8 mouse cellular contexts compared by ENCODE assay signal in the genomic region with DNA sequence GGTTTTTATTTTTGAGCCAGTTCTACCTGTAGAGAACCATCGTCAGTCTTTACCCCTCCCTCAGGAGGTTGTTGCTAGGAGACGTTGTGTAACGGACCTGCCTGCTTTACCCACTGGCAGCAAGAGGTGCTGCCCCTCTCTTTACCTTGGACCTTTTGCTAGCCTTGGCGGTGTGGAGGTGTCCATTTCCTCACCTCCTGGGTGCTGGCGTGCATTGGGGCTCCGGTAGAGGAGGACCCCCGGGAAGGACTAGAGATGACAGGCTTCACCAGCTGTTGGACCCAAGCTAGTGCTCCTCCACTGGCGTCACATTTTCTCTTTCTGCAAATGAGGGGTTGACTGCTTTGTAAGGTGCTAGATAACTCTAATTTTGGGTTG. TPM values are rescaled to one million over a fixed set of nuclear protein-coding genes. Genes with fewer than 3 reads are reported as not detected.
DNase-seq lines count a peak whose midpoint lies in the region; ATAC-seq and TF ChIP-seq lines count a peak whose summit lies in the region.

No protein-coding gene starts in this region.

- no peak for DNase-seq in kidney, adult 8-10 months
- DNase-seq in MEL-GATA-1-ER (ENCODE audit: extremely low read depth, low read depth), result peak; percentile 13
- no peak for DNase-seq in liver, embryonic 14.5 days (ENCODE audit: low read depth in 3 of 3, low spot score in 3 of 3)
- DNase-seq in telencephalon, adult 2 months (ENCODE audit: low read depth, low spot score), result peak; percentile 44
- DNase-seq in adrenal gland, postnatal 25 days, result no peak
- DNase-seq in frontal cortex, postnatal 10 days (ENCODE audit: low spot score in 2 of 2), result no peak

- H3K27me3 ChIP-seq in kidney, embryonic 14.5 days (ENCODE audit: control insufficient read depth, insufficient read depth, low read length), result no peaks in the 10 kb centered on the region
- H3K27me3 ChIP-seq in forebrain, embryonic 13.5 days, result no peaks in the 10 kb centered on the region
- H3K27me3 ChIP-seq in liver, embryonic 14.5 days (ENCODE audit: control insufficient read depth, insufficient read depth, low read length), result no peaks in the 10 kb centered on the region

- no peak; the same call in 1 of the 2 replicates for TF ChIP-seq EP300 in liver, embryonic 14.5 days (IDR thresholded peaks at IDR 0.05; ENCODE audit: low read depth)

- no peak for TF ChIP-seq CTCF in liver, embryonic 14.5 days (IDR thresholded peaks at IDR 0.05; ENCODE audit: low read depth)

- ATAC-seq in kidney, embryonic 14.5 days (ENCODE audit: low FRiP score, low TSS enrichment), result no peak
- no peak for ATAC-seq in forebrain, embryonic 13.5 days
- ATAC-seq in liver, embryonic 14.5 days (ENCODE audit: insufficient read depth), result peak; percentile 18

- H3K9ac ChIP-seq in kidney, embryonic 14.5 days (ENCODE audit: low read depth, low read length), result peak overlapping the region; percentile 69
- H3K9ac ChIP-seq in forebrain, embryonic 13.5 days, result peak overlapping the region; percentile 77
- H3K9ac ChIP-seq in liver, embryonic 14.5 days (replicated peaks), result peak overlapping the region; percentile 92

- H3K27ac ChIP-seq in kidney, embryonic 14.5 days (ENCODE audit: low read depth, low read length), result no peak overlapping the region
- peak overlapping the region; percentile 60 for H3K27ac ChIP-seq in forebrain, embryonic 13.5 days
- H3K27ac ChIP-seq in liver, embryonic 14.5 days, result peak overlapping the region; percentile 14

- H3K4me2 ChIP-seq in kidney, embryonic 14.5 days (replicated peaks; ENCODE audit: low read depth, low read length), result peak overlapping the region; percentile 87
- peak overlapping the region; percentile 90 for H3K4me2 ChIP-seq in forebrain, embryonic 13.5 days
- H3K4me2 ChIP-seq in liver, embryonic 14.5 days (ENCODE audit: low read depth), result peak overlapping the region; percentile 97

- WGBS in kidney, embryonic 14.5 days, result 0% methylated on average over 8 of the region's 8 CpGs
- WGBS in forebrain, embryonic 13.5 days, result under 1% methylated on average over 8 of the region's 8 CpGs
- WGBS in liver, embryonic 14.5 days (ENCODE audit: insufficient replicate concordance), result under 1% methylated on average over 8 of the region's 8 CpGs

- no peaks in the 10 kb centered on the region for H3K9me3 ChIP-seq in kidney, embryonic 14.5 days (ENCODE audit: control insufficient read depth, low read length)
- no peaks in the 10 kb centered on the region for H3K9me3 ChIP-seq in forebrain, embryonic 13.5 days (replicated peaks)
- no peaks in the 10 kb centered on the region for H3K9me3 ChIP-seq in liver, embryonic 14.5 days (ENCODE audit: control insufficient read depth, low read length)

- H3K4me1 ChIP-seq in kidney, embryonic 14.5 days (ENCODE audit: control insufficient read depth, insufficient read depth, low read length), result 0 out of 2 replicates have a peak, but pooled peaks cover 2% of the 10 kb centered on the region
- H3K4me1 ChIP-seq in forebrain, embryonic 13.5 days, result peaks cover 23% of the 10 kb centered on the region
- peaks cover 1 to 4% of the 10 kb centered on the region in 2 experiments; a peak in 3 of 4 replicates for H3K4me1 ChIP-seq in liver, embryonic 14.5 days (replicated peaks; ENCODE audit: control insufficient read depth in 2 of 2, insufficient read depth in 2 of 2, low read length in 1 of 2)

- H3K36me3 ChIP-seq in kidney, embryonic 14.5 days (ENCODE audit: control insufficient read depth, insufficient read depth, low read length), result peaks cover 6% of the 10 kb centered on the region; the same call in 1 of the 2 replicates
- no peaks in the 10 kb centered on the region for H3K36me3 ChIP-seq in forebrain, embryonic 13.5 days (ENCODE audit: poor library complexity, severe bottlenecking)
- H3K36me3 ChIP-seq in liver, embryonic 14.5 days (replicated peaks; ENCODE audit: control insufficient read depth, insufficient read depth, low read depth), result peaks cover 3% of the 10 kb centered on the region

- H3K4me3 ChIP-seq in kidney, embryonic 14.5 days (ENCODE audit: low read length), result peak overlapping the region; percentile 86
- peak overlapping the region; percentile 85 for H3K4me3 ChIP-seq in forebrain, embryonic 13.5 days
- H3K4me3 ChIP-seq in liver, embryonic 14.5 days (ENCODE audit: insufficient read depth in 1 of 2, low read depth in 2 of 2, low read length in 2 of 2), result peak overlapping the region; percentile 83 to 94

RNA-seq across cellular contexts. Expression of gene Gm45062, which starts 0.4 kb away (rescaled TPM):
- polyA plus RNA-seq in kidney, embryonic 14.5 days (2014; fragmentation: Nextera tagmentation; extraction: Ambion mirVana), result 3.1 and 5.5 TPM in 2 replicates
- 23.0 and 23.1 TPM in 2 replicates for polyA plus RNA-seq in forebrain, embryonic 13.5 days (2015; fragmentation: Nextera tagmentation; extraction: Ambion mirVana)
- polyA plus RNA-seq in liver, embryonic 14.5 days (2012; rRNA removed), result 1.9 and 2.1 TPM in 2 replicates
- polyA plus RNA-seq in liver, embryonic 14.5 days (2014; fragmentation: Nextera tagmentation; extraction: Ambion mirVana), result 0.86 and 1.0 TPM in 2 replicates
- total RNA-seq in adrenal gland, postnatal 25 days (2021), result 4.8 TPM in 1 of 2 replicates, not detected in the other

RNA-seq across cellular contexts. Expression of gene Umad1, which starts 0.6 kb away (rescaled TPM):
- polyA plus RNA-seq in kidney, embryonic 14.5 days (2014; fragmentation: Nextera tagmentation; extraction: Ambion mirVana), result 16.9 and 19.7 TPM in 2 replicates
- polyA plus RNA-seq in forebrain, embryonic 13.5 days (2015; fragmentation: Nextera tagmentation; extraction: Ambion mirVana), result 30.3 and 33.0 TPM in 2 replicates
- 7.4 and 8.1 TPM in 2 replicates for polyA plus RNA-seq in liver, embryonic 14.5 days (2012; rRNA removed)
- polyA plus RNA-seq in liver, embryonic 14.5 days (2014; fragmentation: Nextera tagmentation; extraction: Ambion mirVana), result 14.7 and 15.3 TPM in 2 replicates
- 15.7 and 19.1 TPM in 2 replicates for total RNA-seq in adrenal gland, postnatal 25 days (2021)

RNA-seq across cellular contexts. Expression of gene Rpa3, which starts 0.7 kb away (rescaled TPM):
- polyA plus RNA-seq in kidney, embryonic 14.5 days (2014; fragmentation: Nextera tagmentation; extraction: Ambion mirVana), result 183 and 293 TPM in 2 replicates
- 153 and 172 TPM in 2 replicates for polyA plus RNA-seq in forebrain, embryonic 13.5 days (2015; fragmentation: Nextera tagmentation; extraction: Ambion mirVana)
- polyA plus RNA-seq in liver, embryonic 14.5 days (2012; rRNA removed), result 34.7 and 51.1 TPM in 2 replicates
- 136 and 143 TPM in 2 replicates for polyA plus RNA-seq in liver, embryonic 14.5 days (2014; fragmentation: Nextera tagmentation; extraction: Ambion mirVana)
- 19.8 and 27.5 TPM in 2 replicates for total RNA-seq in adrenal gland, postnatal 25 days (2021)

RNA-seq across cellular contexts. Expression of gene Mios, which starts 50.6 kb away (rescaled TPM):
- polyA plus RNA-seq in kidney, embryonic 14.5 days (2014; fragmentation: Nextera tagmentation; extraction: Ambion mirVana), result 20.6 and 32.9 TPM in 2 replicates
- 22.7 and 23.5 TPM in 2 replicates for polyA plus RNA-seq in forebrain, embryonic 13.5 days (2015; fragmentation: Nextera tagmentation; extraction: Ambion mirVana)
- polyA plus RNA-seq in liver, embryonic 14.5 days (2012; rRNA removed), result 3.6 and 5.1 TPM in 2 replicates
- 12.8 and 13.4 TPM in 2 replicates for polyA plus RNA-seq in liver, embryonic 14.5 days (2014; fragmentation: Nextera tagmentation; extraction: Ambion mirVana)
- 19.2 and 19.7 TPM in 2 replicates for total RNA-seq in adrenal gland, postnatal 25 days (2021)

Comparison
In these comparisons a context has a peak if more than half of its experiments do, and no peak if none do; other contexts are left out.
1. DNase-seq: peak in MEL-GATA-1-ER (single experiment) and telencephalon, adult 2 months (single experiment); none in kidney, adult 8-10 months (0 of 2), liver, embryonic 14.5 days (0 of 3), adrenal gland, postnatal 25 days (single experiment) and frontal cortex, postnatal 10 days (0 of 2).
2. Peak in every context shown above with its lines, with median percentiles within 50 percentile points of each other: H3K4me2 ChIP-seq, H3K4me3 ChIP-seq and H3K9ac ChIP-seq.